Mouse (Mus musculus): ENCODE measurements around the gene Mon2. TPM values are rescaled to one million over a fixed set of nuclear protein-coding genes. Genes with fewer than 3 reads are reported as not detected.
"Not testable (repeated sequence)": the region's sequence is repeated elsewhere in the genome, so short reads cannot be mapped to it uniquely, and the experiment has no call there.

The Mon2 gene
- polyA plus RNA-seq, 1 experiment from 2014 or later, result 17.9 TPM

- Histone ChIP-seq H3K4me1 (replicated peaks; ENCODE audit: control insufficient read depth, insufficient read depth, low read length) (no peaks in the 10 kb centered on the region), H3K9ac (ENCODE audit: low read depth, low read length) (no peak overlapping the region), H3K9me3 (ENCODE audit: control insufficient read depth, low read length) (no peaks in the 10 kb centered on the region), H3K4me2 (no peak overlapping the region), H3K27me3 (replicated peaks; ENCODE audit: control insufficient read depth, insufficient read depth, low read length) (no peaks in the 10 kb centered on the region), H3K36me3 (ENCODE audit: control insufficient read depth, insufficient read depth, low read length) (peaks cover 8% of the 10 kb centered on the region; the same call in 1 of the 2 replicates), H3K27ac (ENCODE audit: low read depth, low read length) (no peak overlapping the region), H3K4me3 (ENCODE audit: low read depth, low read length) (no peak overlapping the region)
- DNase-seq (ENCODE audit: low spot score) (no peak), ATAC-seq (replicated peaks; ENCODE audit: low FRiP score) (no peak)
- WGBS, result 89% methylated on average over 7 of the region's 7 CpGs
These were observed 24.3 kb downstream of the Mon2 start for GRCm38 (mm10) chr10:123052021-123052420.

GRCm38 (mm10) chr10:123048730-123049129 is 27.6 kb downstream of the Mon2 start:
- WGBS, result 91% methylated on average over 1 of the region's 1 CpGs
- peaks cover 8% of the 10 kb centered on the region; the same call in 1 of the 2 replicates for H3K36me3 ChIP-seq (ENCODE audit: control insufficient read depth, insufficient read depth, low read length)

GRCm38 (mm10) chr10:123039936-123040335 is 36.4 kb downstream of the Mon2 start:
- Histone ChIP-seq H3K27me3 (replicated peaks; ENCODE audit: control insufficient read depth, insufficient read depth, low read length) (no peaks in the 10 kb centered on the region), H3K9ac (ENCODE audit: low read depth, low read length) (no peak overlapping the region), H3K36me3 (ENCODE audit: control insufficient read depth, insufficient read depth, low read length) (peaks cover 15% of the 10 kb centered on the region), H3K27ac (ENCODE audit: low read depth, low read length) (no peak overlapping the region), H3K9me3 (ENCODE audit: control insufficient read depth, low read length) (no peaks in the 10 kb centered on the region), H3K4me3 (ENCODE audit: low read depth, low read length) (no peak overlapping the region), H3K4me2 (no peak overlapping the region), H3K4me1 (replicated peaks; ENCODE audit: control insufficient read depth, insufficient read depth, low read length) (no peaks in the 10 kb centered on the region)
- ATAC-seq (replicated peaks; ENCODE audit: low FRiP score) (no peak), DNase-seq (ENCODE audit: low spot score) (no peak)
- 67% methylated on average over 2 of the region's 2 CpGs for WGBS

More at GRCm38 (mm10) chr10:123048730-123049129, 27.6 kb downstream of the Mon2 start:
- no peaks in the 10 kb centered on the region for H3K9me3 ChIP-seq (ENCODE audit: control insufficient read depth, low read length)
- H3K4me2 ChIP-seq, result no peak overlapping the region
- DNase-seq (ENCODE audit: low spot score) (no peak), ATAC-seq (replicated peaks; ENCODE audit: low FRiP score) (no peak)
- H3K4me3 ChIP-seq (ENCODE audit: low read depth, low read length), result no peak overlapping the region
- H3K27ac ChIP-seq (ENCODE audit: low read depth, low read length), result no peak overlapping the region
- no peaks in the 10 kb centered on the region for H3K27me3 ChIP-seq (replicated peaks; ENCODE audit: control insufficient read depth, insufficient read depth, low read length)
- H3K4me1 ChIP-seq (replicated peaks; ENCODE audit: control insufficient read depth, insufficient read depth, low read length), result no peaks in the 10 kb centered on the region
- H3K9ac ChIP-seq (ENCODE audit: low read depth, low read length), result no peak overlapping the region

- ATAC-seq (replicated peaks; ENCODE audit: low FRiP score) (no peak), DNase-seq (ENCODE audit: low spot score) (no peak)
- Histone ChIP-seq H3K36me3 (ENCODE audit: control insufficient read depth, insufficient read depth, low read length) (peaks cover 23% of the 10 kb centered on the region), H3K9me3 (ENCODE audit: control insufficient read depth, low read length) (no peaks in the 10 kb centered on the region), H3K27me3 (replicated peaks; ENCODE audit: control insufficient read depth, insufficient read depth, low read length) (no peaks in the 10 kb centered on the region), H3K27ac (ENCODE audit: low read depth, low read length) (no peak overlapping the region), H3K4me3 (ENCODE audit: low read depth, low read length) (no peak overlapping the region), H3K4me2 (no peak overlapping the region), H3K4me1 (replicated peaks; ENCODE audit: control insufficient read depth, insufficient read depth, low read length) (no peaks in the 10 kb centered on the region), H3K9ac (ENCODE audit: low read depth, low read length) (no peak overlapping the region)
- WGBS, result 85% methylated on average over 14 of the region's 14 CpGs
These were observed 44.1 kb downstream of the Mon2 start for GRCm38 (mm10) chr10:123032078-123032646.

- DNase-seq (ENCODE audit: low spot score) (no peak), ATAC-seq (replicated peaks; ENCODE audit: low FRiP score) (no peak)
- no peak overlapping the region for H3K4me3 ChIP-seq (ENCODE audit: low read depth, low read length)
- H3K4me1 ChIP-seq (replicated peaks; ENCODE audit: control insufficient read depth, insufficient read depth, low read length), result no peaks in the 10 kb centered on the region
- H3K27ac ChIP-seq (ENCODE audit: low read depth, low read length), result no peak overlapping the region
- H3K9ac ChIP-seq (ENCODE audit: low read depth, low read length), result no peak overlapping the region
- H3K27me3 ChIP-seq (replicated peaks; ENCODE audit: control insufficient read depth, insufficient read depth, low read length), result no peaks in the 10 kb centered on the region
- 95% methylated on average over 8 of the region's 8 CpGs for WGBS
- H3K9me3 ChIP-seq (ENCODE audit: control insufficient read depth, low read length), result no peaks in the 10 kb centered on the region
- H3K36me3 ChIP-seq (ENCODE audit: control insufficient read depth, insufficient read depth, low read length), result peaks cover 24% of the 10 kb centered on the region
- H3K4me2 ChIP-seq, result no peak overlapping the region
These were observed 44.9 kb downstream of the Mon2 start for GRCm38 (mm10) chr10:123031449-123031848.

GRCm38 (mm10) chr10:123030589-123030988 is 45.7 kb downstream of the Mon2 start:
- Histone ChIP-seq H3K27me3 (replicated peaks; ENCODE audit: control insufficient read depth, insufficient read depth, low read length) (no peaks in the 10 kb centered on the region), H3K9me3 (ENCODE audit: control insufficient read depth, low read length) (no peaks in the 10 kb centered on the region), H3K4me2 (no peak overlapping the region), H3K36me3 (ENCODE audit: control insufficient read depth, insufficient read depth, low read length) (peaks cover 21% of the 10 kb centered on the region), H3K9ac (ENCODE audit: low read depth, low read length) (no peak overlapping the region), H3K4me3 (ENCODE audit: low read depth, low read length) (no peak overlapping the region), H3K4me1 (replicated peaks; ENCODE audit: control insufficient read depth, insufficient read depth, low read length) (no peaks in the 10 kb centered on the region), H3K27ac (ENCODE audit: low read depth, low read length) (no peak overlapping the region)
- ATAC-seq (replicated peaks; ENCODE audit: low FRiP score) (no peak), DNase-seq (ENCODE audit: low spot score) (no peak)
- WGBS, result 91% methylated on average over 9 of the region's 9 CpGs

- WGBS, result 84% methylated on average over 4 of the region's 4 CpGs
- Histone ChIP-seq H3K9ac (ENCODE audit: low read depth, low read length) (no peak overlapping the region), H3K27ac (ENCODE audit: low read depth, low read length) (no peak overlapping the region), H3K4me3 (ENCODE audit: low read depth, low read length) (no peak overlapping the region), H3K4me1 (replicated peaks; ENCODE audit: control insufficient read depth, insufficient read depth, low read length) (no peaks in the 10 kb centered on the region), H3K27me3 (replicated peaks; ENCODE audit: control insufficient read depth, insufficient read depth, low read length) (no peaks in the 10 kb centered on the region), H3K36me3 (ENCODE audit: control insufficient read depth, insufficient read depth, low read length) (peaks cover 16% of the 10 kb centered on the region), H3K4me2 (no peak overlapping the region), H3K9me3 (ENCODE audit: control insufficient read depth, low read length) (no peaks in the 10 kb centered on the region)
- ATAC-seq (replicated peaks; ENCODE audit: low FRiP score), result no peak
- DNase-seq (ENCODE audit: low spot score), result no peak
These were observed 47.4 kb downstream of the Mon2 start for GRCm38 (mm10) chr10:123028949-123029348.

GRCm38 (mm10) chr10:123026736-123027135 is 49.6 kb downstream of the Mon2 start:
- not testable (repeated sequence) for H3K27me3 ChIP-seq (replicated peaks; ENCODE audit: control insufficient read depth, insufficient read depth, low read length); H3K4me3 ChIP-seq (ENCODE audit: low read depth, low read length); H3K9me3 ChIP-seq (ENCODE audit: control insufficient read depth, low read length); H3K4me1 ChIP-seq (replicated peaks; ENCODE audit: control insufficient read depth, insufficient read depth, low read length); H3K4me2 ChIP-seq; ATAC-seq (replicated peaks; ENCODE audit: low FRiP score); H3K27ac ChIP-seq (ENCODE audit: low read depth, low read length); DNase-seq (ENCODE audit: low spot score); H3K9ac ChIP-seq (ENCODE audit: low read depth, low read length)
- WGBS, result 94% methylated on average over 4 of the region's 4 CpGs
- H3K36me3 ChIP-seq (ENCODE audit: control insufficient read depth, insufficient read depth, low read length), result peaks cover 15% of the 10 kb centered on the region

GRCm38 (mm10) chr10:123013435-123013834 is 62.9 kb downstream of the Mon2 start:
- Histone ChIP-seq H3K4me1 (replicated peaks; ENCODE audit: control insufficient read depth, insufficient read depth, low read length) (no peaks in the 10 kb centered on the region), H3K27ac (ENCODE audit: low read depth, low read length) (no peak overlapping the region), H3K9ac (ENCODE audit: low read depth, low read length) (no peak overlapping the region), H3K9me3 (ENCODE audit: control insufficient read depth, low read length) (no peaks in the 10 kb centered on the region), H3K4me3 (ENCODE audit: low read depth, low read length) (no peak overlapping the region), H3K27me3 (replicated peaks; ENCODE audit: control insufficient read depth, insufficient read depth, low read length) (no peaks in the 10 kb centered on the region), H3K4me2 (no peak overlapping the region), H3K36me3 (ENCODE audit: control insufficient read depth, insufficient read depth, low read length) (peaks cover 23% of the 10 kb centered on the region)
- DNase-seq (ENCODE audit: low spot score) (no peak), ATAC-seq (replicated peaks; ENCODE audit: low FRiP score) (no peak)
- 63% methylated on average over 18 of the region's 18 CpGs for WGBS

All from liver, embryonic 11.5 days (tissue).